Mouse (Mus musculus): Measurements from ENCODE around the gene Patz1. TPM values are rescaled to one million over a fixed set of nuclear protein-coding genes. Genes with fewer than 3 reads are reported as not detected.

Gene Patz1
- polyA plus RNA-seq, 1 experiment, result 53.9 TPM

DNA sequence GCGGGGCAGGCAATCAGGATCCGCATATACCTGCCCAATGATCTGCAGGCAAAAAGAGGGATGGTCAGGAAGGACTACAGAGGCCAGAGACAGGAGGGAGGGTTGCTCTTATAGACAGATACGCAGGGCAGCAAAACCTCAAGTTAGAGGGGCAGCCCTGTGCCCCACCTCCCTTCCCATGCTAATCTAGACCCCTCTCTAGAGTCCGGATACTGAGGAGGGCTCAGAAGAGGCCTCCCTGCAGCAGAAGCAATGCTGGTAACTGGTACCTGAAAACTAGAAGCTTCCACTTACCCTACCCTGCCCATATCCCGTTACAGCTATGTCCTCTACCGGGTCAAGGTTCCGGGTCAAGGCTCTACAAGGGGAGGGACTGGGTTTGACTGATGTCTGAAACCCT is 57.7 kb downstream of the Patz1 start:
- TF ChIP-seq POLR2A (IDR thresholded peaks at IDR 0.05; ENCODE audit: borderline replicate concordance, control insufficient read depth, low read depth, low read length), result no peak
- no peak for TF ChIP-seq CTCF (IDR thresholded peaks at IDR 0.05; ENCODE audit: control insufficient read depth, insufficient read depth, low read length)
- Histone ChIP-seq H3K4me1 (ENCODE audit: control insufficient read depth, insufficient read depth, low read length) (no peaks in the 10 kb centered on the region; the same call in 1 of the 2 replicates), H3K27ac (ENCODE audit: control insufficient read depth, insufficient read depth, low read depth, low read length, poor library complexity) (no peak overlapping the region), H3K4me3 (replicated peaks; ENCODE audit: control insufficient read depth, low read depth, low read length) (no peak overlapping the region)
- WGBS, result 87% methylated on average over 7 of the region's 7 CpGs

GRCm38 (mm10) chr11:3347091-3347834 is 58.6 kb downstream of the Patz1 start:
- Histone ChIP-seq H3K4me3 (replicated peaks; ENCODE audit: control insufficient read depth, low read depth, low read length) (no peak overlapping the region), H3K4me1 (ENCODE audit: control insufficient read depth, insufficient read depth, low read length) (no peaks in the 10 kb centered on the region; the same call in 1 of the 2 replicates), H3K27ac (ENCODE audit: control insufficient read depth, insufficient read depth, low read depth, low read length, poor library complexity) (peak overlapping the region; percentile 28; the same call in 1 of the 2 replicates)
- WGBS, result 36% methylated on average over 12 of the region's 12 CpGs
- TF ChIP-seq POLR2A (IDR thresholded peaks at IDR 0.05; ENCODE audit: borderline replicate concordance, control insufficient read depth, low read depth, low read length) (no peak), CTCF (IDR thresholded peaks at IDR 0.05; ENCODE audit: control insufficient read depth, insufficient read depth, low read length) (peak; percentile 96)

DNA sequence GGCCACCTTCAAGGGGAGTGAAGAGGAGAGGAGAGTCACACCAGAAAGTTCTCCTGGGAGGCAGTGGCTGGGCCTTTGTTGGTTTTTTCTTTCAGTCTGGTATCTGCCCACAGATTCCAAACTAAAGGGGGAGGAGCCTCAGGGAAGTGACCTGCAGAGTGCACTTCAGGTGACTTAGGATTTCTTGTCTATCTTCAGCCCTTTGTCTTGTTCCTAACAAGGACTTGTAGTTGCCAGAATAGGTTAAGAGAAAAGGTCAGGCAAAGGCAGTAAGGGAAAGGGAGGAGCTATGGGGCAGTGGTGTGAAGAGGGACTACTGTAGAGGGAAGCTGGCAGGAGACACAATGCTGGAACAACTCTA is 59.1 kb downstream of the Patz1 start:
- H3K27ac ChIP-seq (ENCODE audit: control insufficient read depth, insufficient read depth, low read depth, low read length, poor library complexity), result peak overlapping the region; percentile 28; the same call in 1 of the 2 replicates
- no peaks in the 10 kb centered on the region; the same call in 1 of the 2 replicates for H3K4me1 ChIP-seq (ENCODE audit: control insufficient read depth, insufficient read depth, low read length)
- no peak overlapping the region for H3K4me3 ChIP-seq (replicated peaks; ENCODE audit: control insufficient read depth, low read depth, low read length)
- TF ChIP-seq CTCF (IDR thresholded peaks at IDR 0.05; ENCODE audit: control insufficient read depth, insufficient read depth, low read length) (no peak), POLR2A (IDR thresholded peaks at IDR 0.05; ENCODE audit: borderline replicate concordance, control insufficient read depth, low read depth, low read length) (no peak)

DNA sequence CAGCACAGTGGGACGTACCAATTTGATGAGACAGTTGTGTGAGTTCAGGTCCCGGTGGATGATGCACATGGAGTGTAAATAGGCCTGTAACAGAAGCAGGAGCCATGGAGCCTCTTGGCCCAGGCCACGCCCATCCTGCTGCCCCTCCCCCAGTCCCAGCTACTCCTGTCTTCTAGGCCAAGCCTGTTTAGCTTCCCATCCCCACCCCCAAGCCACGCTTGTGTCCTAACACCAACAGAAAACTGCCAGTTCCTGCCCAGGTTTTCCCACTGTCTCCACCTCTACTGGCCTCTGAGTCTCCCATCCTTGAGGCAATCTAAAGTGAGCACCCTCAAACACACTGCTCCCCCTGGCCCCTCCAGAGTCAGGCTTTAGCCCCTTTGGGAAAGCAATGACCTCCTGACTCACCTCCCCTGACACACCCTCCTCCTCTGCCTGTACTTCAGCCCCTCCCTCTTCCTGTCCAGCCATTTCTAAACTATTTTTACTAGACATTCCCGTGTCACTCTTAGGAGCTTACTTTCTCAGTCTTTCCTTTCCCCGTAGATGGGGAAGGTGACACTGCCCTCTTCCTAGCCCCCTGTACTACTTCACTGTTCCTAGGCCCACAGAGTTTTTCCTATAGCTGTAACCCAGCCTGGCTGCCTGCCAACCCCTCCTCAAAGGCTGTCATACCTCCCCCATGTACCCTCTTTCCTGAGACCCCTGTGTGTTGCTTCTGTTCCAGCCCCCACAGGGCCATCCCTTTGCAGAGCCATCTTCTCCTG is 60.1 kb downstream of the Patz1 start:
- TF ChIP-seq POLR2A (IDR thresholded peaks at IDR 0.05; ENCODE audit: borderline replicate concordance, control insufficient read depth, low read depth, low read length) (no peak), CTCF (IDR thresholded peaks at IDR 0.05; ENCODE audit: control insufficient read depth, insufficient read depth, low read length) (no peak)
- WGBS, result 31% methylated on average over 6 of the region's 6 CpGs
- Histone ChIP-seq H3K4me1 (ENCODE audit: control insufficient read depth, insufficient read depth, low read length) (no peaks in the 10 kb centered on the region; the same call in 1 of the 2 replicates), H3K4me3 (replicated peaks; ENCODE audit: control insufficient read depth, low read depth, low read length) (no peak overlapping the region), H3K27ac (ENCODE audit: control insufficient read depth, insufficient read depth, low read depth, low read length, poor library complexity) (peak overlapping the region; percentile 22)

GRCm38 (mm10) chr11:3349343-3349695 is 60.6 kb downstream of the Patz1 start:
- TF ChIP-seq POLR2A (IDR thresholded peaks at IDR 0.05; ENCODE audit: borderline replicate concordance, control insufficient read depth, low read depth, low read length) (no peak), CTCF (IDR thresholded peaks at IDR 0.05; ENCODE audit: control insufficient read depth, insufficient read depth, low read length) (no peak)
- Histone ChIP-seq H3K27ac (ENCODE audit: control insufficient read depth, insufficient read depth, low read depth, low read length, poor library complexity) (peak overlapping the region; percentile 22), H3K4me3 (replicated peaks; ENCODE audit: control insufficient read depth, low read depth, low read length) (no peak overlapping the region), H3K4me1 (ENCODE audit: control insufficient read depth, insufficient read depth, low read length) (no peaks in the 10 kb centered on the region; the same call in 1 of the 2 replicates)
- WGBS, result 78% methylated on average over 4 of the region's 4 CpGs

GRCm38 (mm10) chr11:3352131-3352530 is 63.5 kb downstream of the Patz1 start:
- Histone ChIP-seq H3K27ac (ENCODE audit: control insufficient read depth, insufficient read depth, low read depth, low read length, poor library complexity) (no peak overlapping the region), H3K4me3 (replicated peaks; ENCODE audit: control insufficient read depth, low read depth, low read length) (no peak overlapping the region), H3K4me1 (ENCODE audit: control insufficient read depth, insufficient read depth, low read length) (no peaks in the 10 kb centered on the region; the same call in 1 of the 2 replicates)
- TF ChIP-seq POLR2A (IDR thresholded peaks at IDR 0.05; ENCODE audit: borderline replicate concordance, control insufficient read depth, low read depth, low read length), result no peak
- no peak for TF ChIP-seq CTCF (IDR thresholded peaks at IDR 0.05; ENCODE audit: control insufficient read depth, insufficient read depth, low read length)
- WGBS, result 78% methylated on average over 9 of the region's 9 CpGs

GRCm38 (mm10) chr11:3352990-3353585 is 64.4 kb downstream of the Patz1 start:
- H3K27ac ChIP-seq (ENCODE audit: control insufficient read depth, insufficient read depth, low read depth, low read length, poor library complexity), result no peak overlapping the region
- H3K4me3 ChIP-seq (replicated peaks; ENCODE audit: control insufficient read depth, low read depth, low read length), result no peak overlapping the region
- TF ChIP-seq POLR2A (IDR thresholded peaks at IDR 0.05; ENCODE audit: borderline replicate concordance, control insufficient read depth, low read depth, low read length) (no peak), CTCF (IDR thresholded peaks at IDR 0.05; ENCODE audit: control insufficient read depth, insufficient read depth, low read length) (peak; percentile 25; the same call in 1 of the 2 replicates)
- 76% methylated on average over 18 of the region's 18 CpGs for WGBS
- H3K4me1 ChIP-seq (ENCODE audit: control insufficient read depth, insufficient read depth, low read length), result no peaks in the 10 kb centered on the region; the same call in 1 of the 2 replicates

Other genes with a start within 250 kb of the Patz1 start
- 15.6 and 33.5 TPM in 2 replicates for gene Sfi1, start 95.4 kb upstream of the Patz1 start, polyA plus RNA-seq (2011; ENCODE audit: insufficient read depth, insufficient read length, low replicate concordance, missing spikeins)
- 42.6 and 52.7 TPM in 2 replicates for gene Eif4enif1, start 86.5 kb upstream of the Patz1 start, polyA plus RNA-seq (2011; ENCODE audit: insufficient read depth, insufficient read length, low replicate concordance, missing spikeins)
- 50.8 and 78.5 TPM in 2 replicates for gene Drg1, start 22.5 kb upstream of the Patz1 start, polyA plus RNA-seq (2011; ENCODE audit: insufficient read depth, insufficient read length, low replicate concordance, missing spikeins)
- 11.6 and 29.7 TPM in 2 replicates for gene Pik3ip1, start 41.5 kb downstream of the Patz1 start, polyA plus RNA-seq (2011; ENCODE audit: insufficient read depth, insufficient read length, low replicate concordance, missing spikeins)
- gene Limk2, start 120.3 kb downstream of the Patz1 start, polyA plus RNA-seq (2011; ENCODE audit: insufficient read depth, insufficient read length, low replicate concordance, missing spikeins), result 23.9 and 60.1 TPM in 2 replicates
- 5.9 and 9.2 TPM in 2 replicates for gene Rnf185, start 163.5 kb downstream of the Patz1 start, polyA plus RNA-seq (2011; ENCODE audit: insufficient read depth, insufficient read length, low replicate concordance, missing spikeins)
- 0.38 TPM in 1 of 2 replicates, not detected in the other for gene Pla2g3, start 199.4 kb downstream of the Patz1 start, polyA plus RNA-seq (2011; ENCODE audit: insufficient read depth, insufficient read length, low replicate concordance, missing spikeins)
- 1.2 and 3.3 TPM in 2 replicates for gene Inpp5j, start 215.9 kb downstream of the Patz1 start, polyA plus RNA-seq (2011; ENCODE audit: insufficient read depth, insufficient read length, low replicate concordance, missing spikeins)
- gene Selenom, start 225.8 kb downstream of the Patz1 start, polyA plus RNA-seq (2011; ENCODE audit: insufficient read depth, insufficient read length, low replicate concordance, missing spikeins), result 8.0 and 23.9 TPM in 2 replicates